Mouse (Mus musculus): ENCODE data around the gene Tbck. TPM values are rescaled to one million over a fixed set of nuclear protein-coding genes. Genes with fewer than 3 reads are reported as not detected.
A peak's percentile ranks its signal among the peaks of the same experiment; 100 is the strongest.

The Tbck gene
- polyA plus RNA-seq, 1 experiment from 2014 or later = 11.3 TPM

- H3K4me1 ChIP-seq (ENCODE audit: insufficient read depth, low read depth, low read length) = peaks cover 6% of the 10 kb centered on the region; the same call in 1 of the 2 replicates
- H3K9ac ChIP-seq (replicated peaks; ENCODE audit: low read depth) = no peak overlapping the region
- no peaks in the 10 kb centered on the region for H3K36me3 ChIP-seq (ENCODE audit: insufficient read depth, low read length)
- H3K27ac ChIP-seq (ENCODE audit: low read length) = no peak overlapping the region
- no peaks in the 10 kb centered on the region for H3K27me3 ChIP-seq (replicated peaks; ENCODE audit: insufficient read depth, low read length)
- 46% methylated on average over 9 of the region's 9 CpGs for WGBS
- H3K4me3 ChIP-seq (ENCODE audit: low read depth, low read length) = no peak overlapping the region
- H3K4me2 ChIP-seq (replicated peaks; ENCODE audit: low read depth, low read length) = no peak overlapping the region
- H3K9me3 ChIP-seq (ENCODE audit: low read length) = no peaks in the 10 kb centered on the region
- DNase-seq (ENCODE audit: low spot score) (peak; percentile 66), ATAC-seq (no peak)
- TF ChIP-seq EP300 (IDR thresholded peaks at IDR 0.05) = no peak
Observed at GRCm38 (mm10) chr3:132855458-132856212, 171.7 kb downstream of the Tbck start.

GRCm38 (mm10) chr3:132856651-132857050 is 172.7 kb downstream of the Tbck start:
- ATAC-seq (peak; percentile 66), DNase-seq (ENCODE audit: low spot score) (peak; percentile 57)
- 32% methylated on average over 6 of the region's 6 CpGs for WGBS

GRCm38 (mm10) chr3:132858849-132859248 is 174.9 kb downstream of the Tbck start:
- Histone ChIP-seq H3K9me3 (ENCODE audit: low read length) (no peaks in the 10 kb centered on the region), H3K27me3 (replicated peaks; ENCODE audit: insufficient read depth, low read length) (0 out of 2 replicates have a peak, but pooled peaks cover 5% of the 10 kb centered on the region), H3K27ac (ENCODE audit: low read length) (no peak overlapping the region), H3K9ac (replicated peaks; ENCODE audit: low read depth) (no peak overlapping the region), H3K36me3 (ENCODE audit: insufficient read depth, low read length) (no peaks in the 10 kb centered on the region), H3K4me1 (ENCODE audit: insufficient read depth, low read depth, low read length) (peaks cover 6% of the 10 kb centered on the region; the same call in 1 of the 2 replicates), H3K4me2 (replicated peaks; ENCODE audit: low read depth, low read length) (no peak overlapping the region), H3K4me3 (ENCODE audit: low read depth, low read length) (no peak overlapping the region)
- no peak for TF ChIP-seq CTCF (IDR thresholded peaks at IDR 0.05)
- no peak for TF ChIP-seq EP300 (IDR thresholded peaks at IDR 0.05)
- ATAC-seq = peak; percentile 63
- DNase-seq (ENCODE audit: low spot score) = peak; percentile 65
- 35% methylated on average over 11 of the region's 11 CpGs for WGBS

More at GRCm38 (mm10) chr3:132856651-132857050, 172.7 kb downstream of the Tbck start:
- no peaks in the 10 kb centered on the region for H3K9me3 ChIP-seq (ENCODE audit: low read length)
- H3K27ac ChIP-seq (ENCODE audit: low read length) = no peak overlapping the region
- H3K36me3 ChIP-seq (ENCODE audit: insufficient read depth, low read length) = no peaks in the 10 kb centered on the region
- no peak overlapping the region for H3K4me2 ChIP-seq (replicated peaks; ENCODE audit: low read depth, low read length)
- no peak overlapping the region for H3K9ac ChIP-seq (replicated peaks; ENCODE audit: low read depth)
- no peaks in the 10 kb centered on the region for H3K27me3 ChIP-seq (replicated peaks; ENCODE audit: insufficient read depth, low read length)
- no peak overlapping the region for H3K4me3 ChIP-seq (ENCODE audit: low read depth, low read length)
- TF ChIP-seq EP300 (IDR thresholded peaks at IDR 0.05) (peak; percentile 39), CTCF (IDR thresholded peaks at IDR 0.05) (no peak)
- H3K4me1 ChIP-seq (ENCODE audit: insufficient read depth, low read depth, low read length) = peaks cover 6% of the 10 kb centered on the region; the same call in 1 of the 2 replicates

- H3K27me3 ChIP-seq (replicated peaks; ENCODE audit: insufficient read depth, low read length) = 0 out of 2 replicates have a peak, but pooled peaks cover 5% of the 10 kb centered on the region
- no peak overlapping the region for H3K4me3 ChIP-seq (ENCODE audit: low read depth, low read length)
- H3K36me3 ChIP-seq (ENCODE audit: insufficient read depth, low read length) = no peaks in the 10 kb centered on the region
- 62% methylated on average over 7 of the region's 7 CpGs for WGBS
- DNase-seq (ENCODE audit: low spot score) (no peak), ATAC-seq (no peak)
- H3K9ac ChIP-seq (replicated peaks; ENCODE audit: low read depth) = 0 out of 2 replicates have a peak overlapping the region, but pooled peaks have one; percentile 16
- no peak for TF ChIP-seq CTCF (IDR thresholded peaks at IDR 0.05)
- TF ChIP-seq EP300 (IDR thresholded peaks at IDR 0.05) = no peak
- no peak overlapping the region for H3K4me2 ChIP-seq (replicated peaks; ENCODE audit: low read depth, low read length)
- H3K9me3 ChIP-seq (ENCODE audit: low read length) = no peaks in the 10 kb centered on the region
- H3K4me1 ChIP-seq (ENCODE audit: insufficient read depth, low read depth, low read length) = peaks cover 6% of the 10 kb centered on the region; the same call in 1 of the 2 replicates
- H3K27ac ChIP-seq (ENCODE audit: low read length) = no peak overlapping the region
Observed at GRCm38 (mm10) chr3:132859573-132859972, 175.6 kb downstream of the Tbck start.

- ATAC-seq (no peak), DNase-seq (ENCODE audit: low spot score) (no peak)
- WGBS = 66% methylated on average over 8 of the region's 8 CpGs
- Histone ChIP-seq H3K27ac (ENCODE audit: low read length) (no peak overlapping the region), H3K4me2 (replicated peaks; ENCODE audit: low read depth, low read length) (no peak overlapping the region), H3K9me3 (ENCODE audit: low read length) (no peaks in the 10 kb centered on the region), H3K36me3 (ENCODE audit: insufficient read depth, low read length) (no peaks in the 10 kb centered on the region), H3K27me3 (replicated peaks; ENCODE audit: insufficient read depth, low read length) (0 out of 2 replicates have a peak, but pooled peaks cover 5% of the 10 kb centered on the region), H3K9ac (replicated peaks; ENCODE audit: low read depth) (no peak overlapping the region), H3K4me3 (ENCODE audit: low read depth, low read length) (no peak overlapping the region), H3K4me1 (ENCODE audit: insufficient read depth, low read depth, low read length) (peaks cover 6% of the 10 kb centered on the region; the same call in 1 of the 2 replicates)
- TF ChIP-seq EP300 (IDR thresholded peaks at IDR 0.05) (no peak), CTCF (IDR thresholded peaks at IDR 0.05) (no peak)
Observed at GRCm38 (mm10) chr3:132860796-132861195, 176.9 kb downstream of the Tbck start.

- 53% methylated on average over 13 of the region's 13 CpGs for WGBS
- ATAC-seq (no peak), DNase-seq (ENCODE audit: low spot score) (no peak)
- Histone ChIP-seq H3K9me3 (ENCODE audit: low read length) (no peaks in the 10 kb centered on the region), H3K4me3 (ENCODE audit: low read depth, low read length) (no peak overlapping the region), H3K4me2 (replicated peaks; ENCODE audit: low read depth, low read length) (no peak overlapping the region), H3K36me3 (ENCODE audit: insufficient read depth, low read length) (no peaks in the 10 kb centered on the region), H3K9ac (replicated peaks; ENCODE audit: low read depth) (no peak overlapping the region), H3K27me3 (replicated peaks; ENCODE audit: insufficient read depth, low read length) (0 out of 2 replicates have a peak, but pooled peaks cover 5% of the 10 kb centered on the region), H3K27ac (ENCODE audit: low read length) (no peak overlapping the region), H3K4me1 (ENCODE audit: insufficient read depth, low read depth, low read length) (peaks cover 5% of the 10 kb centered on the region; the same call in 1 of the 2 replicates)
- TF ChIP-seq CTCF (IDR thresholded peaks at IDR 0.05) = no peak
- no peak for TF ChIP-seq EP300 (IDR thresholded peaks at IDR 0.05)
Observed at GRCm38 (mm10) chr3:132863843-132864242, 179.9 kb downstream of the Tbck start.
